Mouse (Mus musculus): Measurements from ENCODE around the gene Cbx3.
"Not testable (repeated sequence)": the region's sequence is repeated elsewhere in the genome, so short reads cannot be mapped to it uniquely, and the experiment has no call there.

Cbx3 gene

DNA sequence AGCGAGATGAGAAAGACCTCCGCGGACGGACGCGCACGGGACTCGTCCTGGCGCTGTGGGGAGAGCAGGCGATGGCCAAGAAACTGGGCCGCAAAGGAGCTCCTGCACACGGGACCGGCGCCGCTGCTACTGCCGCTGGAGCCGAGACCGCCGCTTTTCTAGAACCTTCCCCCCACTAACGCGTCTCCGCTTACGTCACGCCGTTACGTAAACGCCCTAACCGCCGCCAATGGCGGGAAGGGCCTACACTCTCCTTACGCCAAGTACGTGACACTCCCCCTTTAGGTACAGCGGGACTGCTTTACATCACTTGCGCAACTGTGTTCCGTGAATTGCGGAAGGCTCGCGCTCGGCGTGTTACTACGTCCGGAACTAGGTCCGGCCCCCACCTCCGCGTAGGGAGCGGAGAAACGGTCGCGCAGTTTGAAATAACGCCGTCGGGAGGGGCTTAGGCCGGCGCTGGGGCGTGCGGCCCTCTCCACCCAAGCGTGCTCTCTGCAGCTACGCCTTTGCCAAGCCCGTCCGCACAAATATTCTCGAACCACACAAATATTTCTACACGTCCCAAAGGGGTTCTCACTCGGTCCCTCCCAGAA is 347 bp upstream of the Cbx3 start, which contains the start of gene Hnrnpa2b1:
TSS of gene Hnrnpa2b1 (minus strand) at position 180 of the 596 bp plus-strand sequence.
- peak; percentile 95 to 97 for DNase-seq (ENCODE audit: low spot score in 2 of 2)

DNA sequence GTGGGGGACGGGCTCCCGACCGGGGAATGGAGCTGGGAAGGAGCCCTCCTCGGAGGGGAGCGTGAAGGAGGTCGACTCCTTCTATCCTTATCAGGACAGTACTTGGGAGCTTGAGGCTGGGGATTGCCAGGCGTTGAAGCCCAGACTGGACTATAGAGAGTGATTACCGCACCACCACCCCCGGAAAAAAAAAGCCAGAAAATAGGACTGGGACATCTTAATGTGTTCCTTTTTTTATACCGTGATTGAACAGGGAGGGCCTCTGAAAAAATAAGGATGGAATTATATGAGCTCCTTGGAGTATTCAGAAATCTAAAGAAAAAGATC is 982 bp downstream of the Cbx3 start:
- DNase-seq (ENCODE audit: low spot score in 2 of 2), result no peak

DNA sequence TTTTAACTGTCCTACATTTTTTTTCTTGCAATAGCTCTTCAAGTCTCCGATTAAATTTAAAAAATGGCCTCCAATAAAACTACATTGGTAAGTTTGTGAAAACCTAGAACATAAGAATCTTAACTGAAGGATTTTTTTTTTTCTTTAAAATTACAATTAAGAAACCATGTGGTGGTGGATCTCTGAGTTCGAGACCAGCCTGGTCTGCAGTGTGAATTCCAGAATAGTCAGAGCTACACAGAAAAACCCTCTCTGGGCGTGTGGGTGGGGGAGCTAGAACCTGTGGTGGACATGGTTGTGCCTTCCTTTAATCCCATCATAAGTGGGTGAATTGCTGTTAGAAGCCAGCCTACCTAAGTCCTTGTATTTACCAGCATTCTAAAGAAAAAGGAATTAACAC is 1.6 kb downstream of the Cbx3 start:
- no peak for DNase-seq (ENCODE audit: low spot score in 2 of 2)

DNA sequence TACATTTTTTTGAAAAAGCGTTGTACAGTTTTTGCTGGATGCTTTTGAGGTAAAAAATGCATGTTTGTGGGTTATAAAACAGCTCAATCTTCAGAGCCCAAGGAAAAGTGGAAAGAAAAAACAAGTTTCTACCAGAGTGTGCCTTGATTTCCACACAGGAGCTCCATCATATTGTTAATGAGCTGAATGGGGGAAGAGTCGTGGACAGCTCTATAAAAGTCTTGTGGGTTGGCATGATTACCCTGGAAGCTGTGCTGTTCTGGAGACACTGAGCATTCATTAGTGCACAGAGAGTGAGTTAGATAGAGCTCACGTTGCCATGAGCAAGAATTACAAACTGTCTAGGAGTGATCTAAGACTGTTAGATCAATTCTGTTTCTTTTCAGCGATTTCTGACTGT is 2.1 kb downstream of the Cbx3 start:
- DNase-seq (ENCODE audit: low spot score in 2 of 2), result no peak

DNA sequence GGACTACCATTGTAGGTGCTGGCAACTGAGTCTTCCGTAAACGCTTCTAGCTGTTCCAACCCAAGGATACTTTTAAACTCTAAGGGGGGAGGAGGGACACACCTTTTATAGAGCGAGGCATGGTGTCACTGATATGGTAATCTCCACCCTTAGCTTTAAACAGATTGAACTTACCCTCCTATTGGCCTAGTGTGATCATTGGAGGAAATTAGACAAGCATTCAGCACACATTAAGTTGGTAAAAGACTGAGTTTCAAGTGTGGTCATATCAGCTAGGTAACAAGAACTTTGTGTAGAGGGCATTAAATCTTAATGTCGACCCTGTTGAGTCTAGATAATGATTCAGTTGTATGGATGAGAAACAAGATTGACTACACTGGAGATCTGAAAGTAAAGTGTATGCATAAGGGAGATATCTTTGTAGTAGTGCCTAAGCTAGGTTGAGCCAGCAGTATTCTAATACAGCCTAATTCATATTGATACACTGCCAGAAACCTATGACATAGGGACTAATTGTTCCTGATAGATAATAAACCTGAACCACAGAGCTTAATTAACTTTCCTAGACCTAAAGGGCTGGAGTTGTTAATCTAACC is 9.1 kb downstream of the Cbx3 start:
- no peak for DNase-seq (ENCODE audit: low spot score in 2 of 2)

DNA sequence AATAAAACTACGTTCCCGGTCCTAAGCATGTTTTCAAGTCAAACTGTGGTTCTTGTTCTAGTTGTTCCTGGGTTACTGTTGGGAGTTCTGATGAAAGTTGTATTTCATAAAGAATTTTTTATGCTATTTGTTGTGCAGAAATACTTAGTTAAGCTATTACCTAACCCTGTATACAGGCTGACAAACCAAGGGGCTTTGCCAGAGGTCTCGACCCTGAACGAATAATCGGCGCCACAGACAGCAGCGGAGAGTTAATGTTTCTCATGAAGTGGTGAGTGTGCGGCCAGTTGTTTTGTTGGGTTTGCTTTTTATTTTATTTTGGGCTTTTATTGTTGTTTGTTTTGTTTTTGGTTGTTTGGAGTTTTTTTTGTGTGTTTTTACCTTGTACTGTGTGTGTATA is 11.4 kb downstream of the Cbx3 start:
- no peak for DNase-seq (ENCODE audit: low spot score in 2 of 2)

DNA sequence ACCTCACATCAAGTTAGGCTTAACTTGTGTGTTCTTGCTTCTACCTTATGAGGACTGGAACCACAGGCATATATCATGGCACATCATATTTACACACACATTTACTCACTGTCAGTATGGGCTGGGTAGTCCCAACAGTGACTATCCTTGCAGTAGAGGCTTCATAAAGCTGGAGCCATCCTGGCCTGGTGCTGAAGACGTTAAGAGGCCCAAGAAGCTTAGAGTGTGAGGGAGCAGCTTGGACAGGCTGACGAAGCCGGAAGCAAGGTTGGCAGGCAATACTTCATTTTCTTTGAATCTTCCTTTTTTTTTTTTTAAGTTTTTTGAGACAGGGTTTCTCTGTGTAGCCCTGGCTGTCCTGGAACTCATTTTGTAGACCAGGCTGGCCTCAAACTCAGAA is 13.7 kb downstream of the Cbx3 start:
- no peak for DNase-seq (ENCODE audit: low spot score in 2 of 2)

DNA sequence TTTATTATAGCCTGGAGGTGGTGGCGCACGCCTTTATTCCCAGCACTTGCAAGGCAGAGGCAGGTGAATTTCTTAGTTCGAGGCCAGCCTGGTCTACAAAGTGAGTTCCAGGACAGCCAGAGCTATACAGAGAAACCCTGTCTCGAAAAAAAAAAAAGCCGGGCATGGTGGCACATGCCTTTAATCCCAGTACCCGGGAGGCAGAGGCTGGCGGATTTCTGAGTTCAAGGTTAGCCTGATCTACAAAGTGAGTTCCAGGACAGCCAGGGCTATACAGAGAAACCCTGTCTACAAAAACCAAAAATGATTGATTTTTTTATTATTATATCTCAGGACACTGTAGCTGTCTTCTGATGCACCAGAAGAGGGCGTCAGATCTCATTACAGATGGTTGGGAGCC is 14.4 kb downstream of the Cbx3 start:
- not testable (repeated sequence) for DNase-seq (ENCODE audit: low spot score in 2 of 2)

DNA sequence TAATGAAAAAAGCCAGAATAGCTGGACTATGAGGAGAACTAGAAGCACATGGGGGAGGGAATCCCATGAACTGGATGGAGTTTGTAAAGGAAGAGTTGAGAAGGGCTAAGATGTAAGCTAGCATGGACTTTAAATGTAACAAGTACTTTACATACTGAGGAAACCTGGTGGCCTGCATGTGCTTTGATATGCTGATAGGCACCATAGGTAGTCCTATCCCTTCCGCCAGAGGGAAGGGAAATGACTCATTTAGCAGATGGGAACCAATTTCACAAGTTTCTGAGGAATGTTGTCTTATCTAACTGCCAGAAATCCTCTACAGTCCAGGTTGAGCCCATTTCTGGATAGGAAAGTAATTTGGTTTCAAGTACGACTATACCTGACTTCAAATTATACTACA is 15.5 kb downstream of the Cbx3 start:
- DNase-seq (ENCODE audit: low spot score in 2 of 2), result no peak

DNA sequence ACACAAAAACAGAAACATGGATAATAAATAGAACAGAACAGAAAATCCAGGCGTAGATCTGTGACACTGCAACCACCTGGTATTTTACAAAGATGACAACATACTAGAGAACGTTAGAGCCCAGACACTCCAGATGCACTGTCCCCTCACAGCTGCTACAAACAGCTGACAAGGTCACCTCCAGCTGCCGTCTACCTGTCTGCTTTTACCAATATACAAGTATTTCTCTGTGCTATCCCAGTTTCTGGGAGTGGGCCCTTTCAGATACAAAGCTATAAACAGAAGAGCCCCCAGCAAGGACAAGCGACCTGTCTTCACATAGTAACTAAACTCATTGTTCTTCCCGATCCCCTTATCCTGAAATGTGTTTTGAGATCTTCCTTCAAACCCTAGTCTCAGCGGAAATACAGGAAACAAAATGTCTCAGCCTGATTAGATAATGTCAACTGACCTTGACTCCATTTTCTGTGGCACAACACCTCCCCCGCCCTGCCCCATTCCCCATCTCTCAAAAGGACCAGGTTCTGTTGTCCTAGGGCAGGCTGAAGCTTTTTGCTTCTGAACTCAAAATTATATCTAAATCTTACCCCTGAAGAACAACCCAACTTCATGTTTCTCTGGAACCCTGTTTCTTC is 16.0 kb downstream of the Cbx3 start:
- DNase-seq (ENCODE audit: low spot score in 2 of 2), result no peak

DNA sequence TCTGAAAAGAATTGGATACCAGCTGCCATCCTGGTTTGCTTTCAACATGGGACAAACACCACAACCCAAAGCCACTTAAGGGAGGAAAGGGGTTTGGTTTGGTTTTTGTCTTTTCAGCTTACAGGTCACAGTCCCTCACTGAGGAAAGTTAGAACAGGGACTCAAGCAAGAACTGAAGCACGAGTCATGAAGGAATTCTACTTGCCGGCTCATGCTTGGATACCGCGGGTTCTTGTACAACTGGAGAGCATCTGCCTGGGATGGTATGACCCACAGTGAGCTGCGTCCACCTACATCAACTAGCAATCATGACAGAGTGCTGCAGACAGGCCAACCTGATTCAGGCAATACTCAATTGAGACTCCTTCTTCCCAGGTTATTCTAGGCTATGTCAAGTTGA is 16.6 kb downstream of the Cbx3 start:
- DNase-seq (ENCODE audit: low spot score in 2 of 2), result no peak

DNA sequence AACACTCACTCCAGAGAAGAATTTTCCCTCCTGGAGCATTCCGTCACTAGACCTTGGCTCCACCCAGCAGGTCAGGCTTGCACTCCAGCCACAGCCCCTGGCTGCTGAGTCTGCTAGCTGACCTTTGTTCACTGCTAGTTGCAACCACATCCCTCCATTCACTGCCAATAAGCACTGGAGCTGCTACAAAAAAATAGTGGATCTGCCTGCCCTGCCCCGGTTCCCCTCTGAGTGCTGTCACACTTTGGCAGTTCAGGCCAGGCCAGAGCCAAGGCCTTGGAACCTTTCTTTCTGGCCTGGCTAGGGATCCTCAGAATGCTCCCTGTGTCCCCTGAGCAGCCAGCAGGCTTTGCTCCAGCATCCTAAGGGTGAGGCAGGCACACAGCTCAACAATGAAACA is 19.6 kb downstream of the Cbx3 start:
- no peak for DNase-seq (ENCODE audit: low spot score in 2 of 2)

DNA sequence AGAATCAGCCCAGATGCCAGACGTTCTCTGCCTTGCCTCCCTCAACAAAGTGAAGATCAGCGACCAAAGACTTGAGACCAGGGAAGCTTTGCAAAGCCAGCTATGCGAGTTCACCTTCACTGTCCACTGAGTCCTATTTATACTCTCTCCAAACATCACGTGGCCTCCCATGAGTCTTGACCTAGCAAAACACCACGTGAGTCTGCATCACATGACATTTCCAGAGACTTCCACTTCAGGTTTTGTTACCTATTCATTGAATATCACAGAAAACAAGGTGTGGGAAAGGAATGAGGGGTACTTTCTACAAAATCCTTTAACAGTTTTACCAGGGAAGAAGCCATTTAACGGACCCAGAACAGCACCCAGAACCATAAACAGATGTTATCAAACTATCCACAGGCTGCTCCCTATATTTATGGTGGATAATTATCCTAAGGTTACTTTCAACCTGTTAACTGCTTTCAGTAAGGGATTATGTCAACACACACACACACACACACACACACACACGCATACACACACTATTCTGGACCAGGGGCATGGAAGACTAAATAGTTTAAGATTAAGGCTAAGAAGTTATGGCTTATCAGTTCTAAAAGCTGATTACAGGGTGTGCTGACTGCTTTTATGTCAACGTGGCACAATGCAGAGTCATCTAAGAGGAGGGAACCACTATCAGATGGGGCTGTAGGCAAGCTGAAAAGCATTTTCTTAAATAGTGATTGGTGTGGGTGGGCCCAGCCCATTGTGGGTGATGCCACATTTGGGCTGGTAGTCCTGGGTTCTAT is 27.4 kb downstream of the Cbx3 start:
- DNase-seq (ENCODE audit: low spot score in 2 of 2), result no peak

DNA sequence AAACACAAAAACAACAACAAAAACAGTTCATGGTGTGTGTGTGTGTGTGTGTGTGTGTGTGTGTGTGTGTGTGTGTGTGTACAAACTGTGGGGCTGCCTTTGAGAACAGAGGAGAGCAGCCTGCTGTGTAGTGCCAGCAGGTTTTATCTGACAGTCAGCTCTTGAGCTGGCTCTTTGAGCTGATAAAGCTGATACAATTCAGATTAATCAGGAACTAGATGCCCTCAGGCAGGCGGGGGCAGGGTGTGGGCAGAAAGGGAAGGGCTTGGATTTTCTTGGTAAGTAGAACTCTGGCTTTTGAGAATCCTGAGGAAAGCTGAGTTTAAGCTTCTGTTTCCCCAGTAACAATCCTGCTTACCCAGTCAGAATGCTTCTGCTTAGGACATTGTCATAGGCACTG is 35.5 kb downstream of the Cbx3 start:
- no peak for DNase-seq (ENCODE audit: low spot score in 2 of 2)

DNA sequence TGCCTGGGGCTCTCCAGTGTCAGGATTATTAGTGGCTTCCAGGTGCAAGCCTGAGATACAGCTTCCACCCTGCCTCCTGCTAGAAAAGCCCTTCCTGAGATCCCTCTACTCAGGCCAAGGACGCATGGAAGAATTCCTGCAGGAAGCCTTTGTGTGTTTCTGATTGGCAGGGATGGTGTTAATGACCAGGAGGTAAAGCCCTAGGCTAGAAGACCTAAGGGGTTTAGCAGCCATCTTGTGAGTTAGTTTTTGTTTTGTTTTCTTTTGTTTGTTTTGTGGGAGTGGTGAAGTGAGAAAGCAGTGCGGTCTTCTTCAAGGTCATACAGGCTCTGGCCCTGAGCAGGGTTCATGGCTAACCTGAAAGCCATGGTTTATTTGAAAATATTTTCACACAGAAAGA is 37.4 kb downstream of the Cbx3 start:
- no peak for DNase-seq (ENCODE audit: low spot score in 2 of 2)

DNA sequence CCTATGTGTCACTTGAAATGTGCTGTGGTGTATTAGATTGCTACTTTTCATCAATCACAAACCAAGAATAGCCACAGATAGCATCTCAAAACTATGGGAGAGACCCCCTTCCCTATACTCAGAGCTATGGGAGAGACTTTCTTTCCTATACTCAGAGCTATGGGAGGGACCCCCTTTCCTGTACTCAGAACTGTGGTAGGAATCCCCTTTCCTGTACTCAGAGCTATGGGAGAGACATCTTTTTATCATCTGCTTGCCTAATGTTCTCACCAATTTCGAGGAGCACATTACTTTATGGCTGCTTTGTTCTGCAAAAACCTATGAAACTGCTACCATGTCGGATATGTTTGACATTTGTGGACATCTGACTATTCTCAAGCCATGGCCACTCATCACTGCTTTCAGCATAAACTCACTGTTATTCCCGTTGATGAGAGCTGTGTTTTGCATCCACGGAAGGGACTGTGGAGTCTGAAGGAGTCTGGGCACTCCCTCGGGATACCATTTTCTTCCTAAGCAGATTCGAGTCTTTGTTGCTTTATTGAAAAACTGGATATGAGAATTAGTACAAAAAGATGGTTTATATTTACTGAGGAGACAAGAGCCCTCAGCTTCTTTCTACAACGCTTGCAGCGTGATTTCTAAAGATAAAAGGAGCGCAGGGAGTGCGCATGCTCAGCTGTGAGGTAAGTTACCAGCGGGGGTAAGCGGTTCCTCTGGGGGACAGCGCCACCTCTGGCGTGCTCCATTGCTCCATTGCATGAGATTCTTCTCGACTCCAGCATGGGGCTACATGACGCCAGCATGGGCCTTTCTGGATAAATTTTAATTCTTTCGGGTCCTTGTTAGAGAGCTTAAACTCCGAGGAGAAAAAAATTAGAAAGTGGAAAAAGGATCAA is 38.8 kb downstream of the Cbx3 start:
- DNase-seq (ENCODE audit: low spot score in 2 of 2), result peak; percentile 41 to 55

DNA sequence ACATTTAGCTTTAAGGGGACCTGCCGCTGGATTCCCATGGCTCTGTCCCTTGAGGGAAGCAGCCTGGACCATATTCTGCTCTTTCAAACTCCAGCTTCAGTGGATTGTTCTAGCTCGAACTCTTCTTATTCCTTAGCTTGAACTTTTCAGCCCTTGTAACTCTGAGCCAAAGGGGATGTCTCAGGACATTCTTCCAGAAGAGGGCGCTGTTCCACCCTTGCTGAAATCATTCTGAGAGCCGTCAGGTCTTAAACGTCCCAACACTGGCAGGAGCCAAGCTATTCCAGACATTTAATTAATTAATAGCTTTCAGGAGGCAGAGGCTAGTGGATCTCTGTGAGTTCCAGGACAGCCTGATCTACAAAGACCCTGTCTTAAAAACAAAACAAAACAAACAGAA is 39.9 kb downstream of the Cbx3 start:
- no peak for DNase-seq (ENCODE audit: low spot score in 2 of 2)

DNA sequence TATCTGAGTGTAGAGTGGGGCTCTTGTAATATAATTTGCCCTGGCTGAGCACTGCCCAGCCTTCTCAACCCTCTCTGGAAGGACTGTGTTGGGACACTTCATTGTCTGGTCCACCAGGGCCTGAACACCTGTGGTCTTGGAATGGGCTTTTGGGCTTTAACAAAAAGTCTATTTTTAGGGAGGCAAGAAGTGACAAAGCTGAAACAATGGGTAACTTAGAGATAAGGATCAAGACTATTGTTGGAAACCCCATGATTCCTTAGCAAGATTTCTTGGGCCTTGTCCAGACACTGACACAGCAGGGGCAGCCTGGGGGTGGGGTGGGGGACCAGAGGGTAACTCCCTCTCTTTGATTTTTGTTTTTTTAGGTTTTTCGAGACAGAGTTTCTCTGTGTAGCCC is 40.8 kb downstream of the Cbx3 start:
- no peak for DNase-seq (ENCODE audit: low spot score in 2 of 2)

DNA sequence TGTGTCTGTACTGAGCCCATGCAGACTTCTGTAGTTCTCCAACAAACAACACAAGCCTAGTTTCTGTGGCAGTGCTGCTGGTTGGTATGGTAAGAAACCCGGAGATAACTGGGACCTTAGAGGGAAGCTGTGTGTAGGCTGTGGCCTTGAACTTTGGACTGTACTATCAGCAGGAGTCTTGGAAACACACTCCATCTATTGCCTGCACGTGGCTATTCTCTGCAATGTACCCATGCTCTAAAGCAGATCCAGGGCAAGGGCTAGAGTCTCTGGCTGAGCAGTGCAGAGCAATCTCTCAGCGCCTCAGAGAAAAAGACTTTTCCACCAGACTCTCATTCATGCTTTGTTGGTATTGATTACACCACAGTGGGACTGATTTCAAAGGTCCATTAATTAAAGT is 43.6 kb downstream of the Cbx3 start:
- no peak for DNase-seq (ENCODE audit: low spot score in 2 of 2)

DNA sequence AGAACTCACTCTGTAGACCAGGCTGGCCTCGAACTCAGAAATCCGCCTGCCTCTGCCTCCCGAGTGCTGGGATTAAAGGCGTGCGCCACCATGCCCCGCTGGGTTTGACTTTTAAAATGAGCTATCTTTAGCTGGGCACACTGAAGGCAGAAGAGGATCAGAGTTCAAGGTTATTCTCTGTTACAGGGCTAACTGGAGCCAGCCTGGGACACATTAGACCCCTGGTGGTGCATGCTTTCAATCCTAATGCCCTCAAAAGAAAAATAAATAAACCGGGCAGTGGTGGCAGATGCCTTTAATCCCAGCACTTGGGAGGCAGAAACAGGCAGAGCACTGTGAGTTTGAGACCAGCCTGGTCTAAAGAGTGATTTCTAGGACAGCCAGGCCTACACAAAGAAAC is 44.7 kb downstream of the Cbx3 start:
- DNase-seq (ENCODE audit: low spot score in 2 of 2), result no peak

DNA sequence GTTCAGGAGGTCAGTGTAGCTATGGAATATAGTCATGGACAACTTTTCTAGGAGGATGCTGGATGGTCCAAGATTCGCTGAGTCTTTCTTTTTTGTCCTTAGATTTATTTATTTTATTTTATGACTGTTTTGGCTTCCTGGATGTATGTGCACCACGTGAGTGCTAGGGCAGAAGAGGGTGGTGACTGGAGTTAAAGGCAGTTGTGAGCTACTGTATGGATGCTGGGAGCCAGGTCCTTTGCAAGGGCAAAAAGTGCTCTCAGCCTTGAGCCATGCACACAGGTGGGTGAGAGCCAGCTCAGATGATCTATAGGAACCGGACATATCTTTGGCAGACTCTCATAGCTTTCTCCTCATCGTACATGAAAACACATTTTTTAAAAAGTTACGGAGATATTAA is 53.1 kb downstream of the Cbx3 start:
- DNase-seq (ENCODE audit: low spot score in 2 of 2), result no peak

DNA sequence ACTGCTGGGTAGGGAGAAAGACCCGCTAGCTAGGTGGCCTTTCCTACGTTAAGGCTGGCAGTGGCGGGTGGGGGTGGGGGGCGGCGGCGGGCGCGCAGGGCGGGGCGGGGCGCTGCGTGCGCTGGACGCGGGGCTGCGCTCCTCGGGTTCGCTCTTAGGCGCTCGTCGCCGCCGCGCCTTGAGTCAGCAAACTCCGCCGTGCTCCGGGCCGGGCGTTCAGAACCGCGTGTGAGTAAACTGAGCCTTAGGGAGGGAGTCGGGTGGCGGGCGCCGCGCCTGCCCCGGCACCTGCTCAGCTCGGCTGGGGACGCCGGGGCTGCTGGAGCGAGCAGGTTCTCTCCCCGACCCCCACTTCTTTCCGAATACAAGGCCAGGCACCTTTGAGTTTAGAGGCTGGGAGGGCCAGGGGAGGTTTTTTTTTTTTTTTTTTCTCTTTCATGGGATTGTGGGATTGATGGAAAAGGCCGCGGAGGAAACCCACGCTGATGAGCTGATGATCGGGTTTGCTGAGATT is 53.7 kb downstream of the Cbx3 start, which contains the start of gene Snx10:
TSS of gene Snx10 (plus strand) at position 95 of the 514 bp plus-strand sequence.
- DNase-seq (ENCODE audit: low spot score in 2 of 2), result peak; percentile 52 to 55

Data from right cerebral cortex, postnatal 36 days (tissue).